Mouse (Mus musculus): ENCODE measurements around the gene Hist1h2af. TPM values are rescaled to one million over a fixed set of nuclear protein-coding genes. Genes with fewer than 3 reads are reported as not detected.

Hist1h2af gene
- polyA plus RNA-seq, 1 experiment = 2.4 TPM

- no peak overlapping the region for H3K27ac ChIP-seq (ENCODE audit: insufficient read depth, low read length)
- H3K27me3 ChIP-seq (ENCODE audit: control insufficient read depth, insufficient read depth, low read length) = no peaks in the 10 kb centered on the region
- no peak overlapping the region for H3K4me3 ChIP-seq (replicated peaks; ENCODE audit: insufficient read depth, low read depth, low read length)
- no peak for DNase-seq
- TF ChIP-seq CTCF (IDR thresholded peaks at IDR 0.05; ENCODE audit: borderline replicate concordance, insufficient read depth, low read depth, low read length) (no peak), POLR2A (IDR thresholded peaks at IDR 0.05; ENCODE audit: borderline replicate concordance, insufficient read depth, low read length) (no peak)
- H3K4me1 ChIP-seq (ENCODE audit: control insufficient read depth, insufficient read depth, low read length) = no peaks in the 10 kb centered on the region
Observed at GRCm38 (mm10) chr13:23583387-23584068, 49.8 kb downstream of the Hist1h2af start.

Other genes with a start within 250 kb of the Hist1h2af start
- 14.6 and 16.0 TPM in 2 replicates for gene Zfp322a, start 164.7 kb upstream of the Hist1h2af start, polyA plus RNA-seq (2012; rRNA removed)
- gene Abt1, start 110.0 kb upstream of the Hist1h2af start, polyA plus RNA-seq (2012; rRNA removed) = 9.8 and 10.7 TPM in 2 replicates
- gene Btn1a1, start 68.0 kb upstream of the Hist1h2af start, polyA plus RNA-seq (2012; rRNA removed) = 0.21 and 0.32 TPM in 2 replicates
- gene Btn2a2, start 45.0 kb upstream of the Hist1h2af start, polyA plus RNA-seq (2012; rRNA removed) = 0.20 and 0.21 TPM in 2 replicates
- 33.0 and 35.8 TPM in 2 replicates for gene Hist1h4h, start 2.9 kb upstream of the Hist1h2af start, polyA plus RNA-seq (2012; rRNA removed)
- 0.29 TPM in 1 of 2 replicates, not detected in the other for gene Hist1h3g, start 1.5 kb downstream of the Hist1h2af start, polyA plus RNA-seq (2012; rRNA removed)
- 0.33 and 0.34 TPM in 2 replicates for gene Hist1h2bh, start 9.5 kb downstream of the Hist1h2af start, polyA plus RNA-seq (2012; rRNA removed)
- gene Hist1h3f, start 10.1 kb downstream of the Hist1h2af start, polyA plus RNA-seq (2012; rRNA removed) = 0.32 and 0.33 TPM in 2 replicates
- 4.7 and 7.0 TPM in 2 replicates for gene Hist1h4f, start 17.7 kb downstream of the Hist1h2af start, polyA plus RNA-seq (2012; rRNA removed)
- gene Hist1h1d, start 19.4 kb downstream of the Hist1h2af start, polyA plus RNA-seq (2012; rRNA removed) = 0.05 and 0.14 TPM in 2 replicates
- 1.5 and 3.2 TPM in 2 replicates for gene Hist1h3e, start 28.5 kb downstream of the Hist1h2af start, polyA plus RNA-seq (2012; rRNA removed)
- gene Hist1h2ae, start 37.3 kb downstream of the Hist1h2af start, polyA plus RNA-seq (2012; rRNA removed) = 0.33 and 0.60 TPM in 2 replicates
- 7.3 and 9.3 TPM in 2 replicates for gene Hist1h2bg, start 37.5 kb downstream of the Hist1h2af start, polyA plus RNA-seq (2012; rRNA removed)
- 0.65 and 0.98 TPM in 2 replicates for gene Hist1h2bf, start 40.3 kb downstream of the Hist1h2af start, polyA plus RNA-seq (2012; rRNA removed)
- gene Hist1h2ad, start 40.5 kb downstream of the Hist1h2af start, polyA plus RNA-seq (2012; rRNA removed) = 1.2 and 1.9 TPM in 2 replicates
- gene Hist1h3d, start 41.9 kb downstream of the Hist1h2af start, polyA plus RNA-seq (2012; rRNA removed) = 2.0 and 2.8 TPM in 2 replicates
- 5.8 and 8.0 TPM in 2 replicates for gene Hist1h4d, start 47.7 kb downstream of the Hist1h2af start, polyA plus RNA-seq (2012; rRNA removed)
- gene Hist1h2be, start 87.2 kb downstream of the Hist1h2af start, polyA plus RNA-seq (2012; rRNA removed) = 4.2 and 5.5 TPM in 2 replicates
- 4.1 and 6.1 TPM in 2 replicates for gene Hist1h1e, start 88.7 kb downstream of the Hist1h2af start, polyA plus RNA-seq (2012; rRNA removed)
- 0.85 and 1.1 TPM in 2 replicates for gene Hist1h2ac, start 150.0 kb downstream of the Hist1h2af start, polyA plus RNA-seq (2012; rRNA removed)
- gene Hist1h2bc, start 150.3 kb downstream of the Hist1h2af start, polyA plus RNA-seq (2012; rRNA removed) = 109 and 119 TPM in 2 replicates
- not detected in 2 replicates for gene Hist1h1t, start 161.9 kb downstream of the Hist1h2af start, polyA plus RNA-seq (2012; rRNA removed)
- 5.8 and 9.1 TPM in 2 replicates for gene Hist1h4c, start 164.5 kb downstream of the Hist1h2af start, polyA plus RNA-seq (2012; rRNA removed)
- gene Hfe, start 176.9 kb downstream of the Hist1h2af start, polyA plus RNA-seq (2012; rRNA removed) = 6.2 and 7.1 TPM in 2 replicates
- 34.6 and 42.8 TPM in 2 replicates for gene Hist1h1c, start 204.9 kb downstream of the Hist1h2af start, polyA plus RNA-seq (2012; rRNA removed)
- 0.23 and 0.30 TPM in 2 replicates for gene Hist1h3c, start 211.7 kb downstream of the Hist1h2af start, polyA plus RNA-seq (2012; rRNA removed)
- 0.56 and 0.97 TPM in 2 replicates for gene Hist1h2bb, start 212.8 kb downstream of the Hist1h2af start, polyA plus RNA-seq (2012; rRNA removed)
- 1.1 TPM in 1 of 2 replicates, not detected in the other for gene Hist1h2ab, start 217.2 kb downstream of the Hist1h2af start, polyA plus RNA-seq (2012; rRNA removed)
- 0.40 TPM in 1 of 2 replicates, not detected in the other for gene Hist1h3b, start 218.4 kb downstream of the Hist1h2af start, polyA plus RNA-seq (2012; rRNA removed)
- 4.8 and 5.4 TPM in 2 replicates for gene Hist1h4b, start 223.1 kb downstream of the Hist1h2af start, polyA plus RNA-seq (2012; rRNA removed)
- 3.5 and 4.7 TPM in 2 replicates for gene Hist1h4a, start 227.3 kb downstream of the Hist1h2af start, polyA plus RNA-seq (2012; rRNA removed)
- gene Hist1h3a, start 228.5 kb downstream of the Hist1h2af start, polyA plus RNA-seq (2012; rRNA removed) = 0.43 and 1.2 TPM in 2 replicates
- gene Hist1h1a, start 229.8 kb downstream of the Hist1h2af start, polyA plus RNA-seq (2012; rRNA removed) = 0.52 TPM in 1 of 2 replicates, not detected in the other
- 0.08 and 0.10 TPM in 2 replicates for gene Trim38, start 236.0 kb downstream of the Hist1h2af start, polyA plus RNA-seq (2012; rRNA removed)

All from cerebellum, adult 2 months (tissue).